7 mouse cellular contexts compared by ENCODE assay signal in genomic region chr10:116319246-116319645, GRCm38 (mm10). TPM values are rescaled to one million over a fixed set of nuclear protein-coding genes. Genes with fewer than 3 reads are reported as not detected.
A peak's percentile ranks its signal among the peaks of the same experiment; 100 is the strongest.
DNase-seq lines count a peak whose midpoint lies in the region; ATAC-seq and TF ChIP-seq lines count a peak whose summit lies in the region.

No protein-coding gene starts in this region.

- H3K27me3 ChIP-seq in forebrain, embryonic 12.5 days: 0 out of 2 replicates have a peak, but pooled peaks cover under 1% of the 10 kb centered on the region
- no peaks in the 10 kb centered on the region for H3K27me3 ChIP-seq in lung, embryonic 15.5 days

- H3K4me2 ChIP-seq in forebrain, embryonic 12.5 days: no peak overlapping the region
- H3K4me2 ChIP-seq in lung, embryonic 15.5 days: peak overlapping the region; percentile 27; the same call in 1 of the 2 replicates

- no peaks in the 10 kb centered on the region for H3K36me3 ChIP-seq in forebrain, embryonic 12.5 days (replicated peaks)
- H3K36me3 ChIP-seq in lung, embryonic 15.5 days: no peaks in the 10 kb centered on the region

- no peaks in the 10 kb centered on the region for H3K9me3 ChIP-seq in forebrain, embryonic 12.5 days
- no peaks in the 10 kb centered on the region for H3K9me3 ChIP-seq in lung, embryonic 15.5 days

- ATAC-seq in forebrain, embryonic 12.5 days (ENCODE audit: low FRiP score): 0 out of 2 replicates have a peak, but pooled peaks have one; percentile 44
- peak; percentile 62 for ATAC-seq in lung, embryonic 15.5 days (ENCODE audit: borderline replicate concordance, extremely low read depth, low FRiP score, low TSS enrichment)

- peak; percentile 96 for DNase-seq in NIH3T3 (ENCODE audit: low read depth)
- peak; percentile 48 for DNase-seq in c-Kit-positive CD71-negative TER-119-negative erythroid progenitor cells, embryonic 14.5 days (ENCODE audit: low read depth)
- peak; percentile 80 to 83 for DNase-seq in heart, postnatal 36 days
- DNase-seq in layer of hippocampus, adult 2 months (ENCODE audit: low spot score in 2 of 2): peak; percentile 75 to 83
- DNase-seq in right cerebral cortex, postnatal 10 days (ENCODE audit: low spot score in 2 of 2): peak; percentile 83 to 90

- H3K4me1 ChIP-seq in forebrain, embryonic 12.5 days: no peaks in the 10 kb centered on the region
- H3K4me1 ChIP-seq in lung, embryonic 15.5 days: no peaks in the 10 kb centered on the region

- TF ChIP-seq CTCF in layer of hippocampus, adult 2 months (conservative IDR thresholded peaks at IDR 0.05): peak; percentile 96

- WGBS in forebrain, embryonic 12.5 days: 20% methylated on average over 12 of the region's 12 CpGs
- WGBS in lung, embryonic 15.5 days: 17% methylated on average over 12 of the region's 12 CpGs

- H3K4me3 ChIP-seq in forebrain, embryonic 12.5 days (replicated peaks): no peak overlapping the region
- H3K4me3 ChIP-seq in layer of hippocampus, adult 2 months: peak overlapping the region; percentile 39
- H3K4me3 ChIP-seq in lung, embryonic 15.5 days: no peak overlapping the region

- no peak overlapping the region for H3K27ac ChIP-seq in forebrain, embryonic 12.5 days
- H3K27ac ChIP-seq in layer of hippocampus, adult 2 months: no peak overlapping the region
- H3K27ac ChIP-seq in lung, embryonic 15.5 days: no peak overlapping the region

- H3K9ac ChIP-seq in forebrain, embryonic 12.5 days: no peak overlapping the region
- no peak overlapping the region for H3K9ac ChIP-seq in lung, embryonic 15.5 days

- intact Hi-C loops in heart, postnatal 36 days (cut with DNase I): loop anchor here (2.0 to 5.0 kb wide), 2 partner anchors 47 to 110 kb away; no protein-coding TSS in a partner anchor

RNA-seq across cellular contexts. Expression of gene Ptprb, which starts 43.9 kb away (rescaled TPM):
- 2.8 and 2.9 TPM in 2 replicates for polyA plus RNA-seq in forebrain, embryonic 12.5 days (2016; fragmentation: Nextera tagmentation; extraction: Ambion mirVana)
- total RNA-seq in heart, postnatal 36 days (2021): 10 to 100 TPM; 71.9 to 83.3 TPM
- 10 to 100 TPM; 15.0 to 19.7 TPM for total RNA-seq in layer of hippocampus, adult 2 months (2021)
- polyA plus RNA-seq in lung, embryonic 15.5 days (2015; fragmentation: Nextera tagmentation; extraction: Ambion mirVana): 12.5 and 14.3 TPM in 2 replicates
